Mouse (Mus musculus): ENCODE data around the gene Mto1.

GRCm38 (mm10) chr9:78400570-78400969 is 47.4 kb upstream of the Mto1 start:
- TF ChIP-seq CTCF (IDR thresholded peaks at IDR 0.05 in 2 of 3, conservative IDR thresholded peaks at IDR 0.05 in 1 of 3; ENCODE audit: control insufficient read depth in 1 of 3, insufficient read depth in 1 of 3, low read depth in 2 of 3, low read length in 3 of 3, poor library complexity in 1 of 3, severe bottlenecking in 1 of 3): no peak
- TF ChIP-seq POLR2A (IDR thresholded peaks at IDR 0.05; ENCODE audit: control insufficient read depth in 1 of 2, insufficient read depth in 1 of 2, low read depth in 1 of 2, low read length in 2 of 2, poor library complexity in 1 of 2): no peak
- no peak for TF ChIP-seq TAL1 (IDR thresholded peaks at IDR 0.05; ENCODE audit: low read length)
- no peak for TF ChIP-seq MXI1 (IDR thresholded peaks at IDR 0.05; ENCODE audit: low read depth, low read length)
- no peak for TF ChIP-seq HCFC1 (IDR thresholded peaks at IDR 0.05; ENCODE audit: low read depth, low read length)
- TF ChIP-seq RCOR1 (IDR thresholded peaks at IDR 0.05; ENCODE audit: low read depth, low read length): no peak
- no peak for TF ChIP-seq USF1 (IDR thresholded peaks at IDR 0.05; ENCODE audit: low read depth, low read length)
